Mouse (Mus musculus) neutrophil, adult 59 days (primary cell): ENCODE results near the gene 3830406C13Rik. TPM values are rescaled to one million over a fixed set of nuclear protein-coding genes. Genes with fewer than 3 reads are reported as not detected.

ENCODE experiments used
- total RNA-seq, 2 experiments: library from RNA; stranded (reverse); gene quantifications; 1 replicate in 1 of 2; 2 replicates in 1 of 2; pipeline ENCODE4 v1.2.4; 2023

Gene 3830406C13Rik
- 10 to 100 TPM in 1 of 2 experiments, 1 to 10 TPM in 1; 9.1 to 12.4 TPM for total RNA-seq

DNA sequence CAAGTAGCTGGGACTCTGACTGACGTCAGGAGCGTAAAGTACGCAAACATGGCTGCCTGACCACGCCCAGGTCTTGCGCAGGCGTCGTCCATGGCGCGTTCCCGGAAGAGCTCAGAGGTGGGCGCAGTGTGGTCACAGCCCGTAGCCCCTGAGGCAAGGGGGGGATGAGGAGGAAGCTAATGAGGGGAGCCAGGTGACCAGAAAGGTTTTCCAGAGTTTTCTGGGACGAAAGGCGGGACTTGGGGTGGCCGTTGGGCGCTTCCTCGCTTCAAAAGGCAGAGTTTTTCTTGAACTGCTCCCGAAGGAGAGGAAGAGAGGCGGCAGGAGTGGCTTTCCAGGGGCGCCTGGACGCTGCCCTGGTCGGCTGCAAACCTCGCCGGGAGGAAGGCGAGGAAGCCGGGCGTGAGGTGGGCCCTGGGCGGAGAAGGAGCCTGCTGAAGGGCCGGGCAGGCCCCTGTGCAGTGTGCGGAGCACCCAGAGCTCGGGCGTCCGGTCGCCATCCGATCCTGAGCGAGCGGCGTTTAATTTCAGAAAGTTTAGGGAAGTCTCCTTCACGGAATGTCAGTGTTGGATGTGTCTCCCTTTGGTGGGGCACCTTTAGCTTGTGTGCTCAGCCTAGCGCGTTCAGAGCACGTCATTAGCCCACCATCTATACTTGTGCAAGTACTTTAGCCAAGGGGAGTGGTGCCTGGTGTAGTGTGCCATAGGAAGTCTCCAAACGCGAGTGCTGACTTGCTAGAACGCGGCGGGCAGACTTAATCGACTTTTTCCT, at the start of gene 3830406C13Rik:
Gene 3830406C13Rik, plus strand, starts transcription at position 33 of the 772 bp plus-strand sequence.

DNA sequence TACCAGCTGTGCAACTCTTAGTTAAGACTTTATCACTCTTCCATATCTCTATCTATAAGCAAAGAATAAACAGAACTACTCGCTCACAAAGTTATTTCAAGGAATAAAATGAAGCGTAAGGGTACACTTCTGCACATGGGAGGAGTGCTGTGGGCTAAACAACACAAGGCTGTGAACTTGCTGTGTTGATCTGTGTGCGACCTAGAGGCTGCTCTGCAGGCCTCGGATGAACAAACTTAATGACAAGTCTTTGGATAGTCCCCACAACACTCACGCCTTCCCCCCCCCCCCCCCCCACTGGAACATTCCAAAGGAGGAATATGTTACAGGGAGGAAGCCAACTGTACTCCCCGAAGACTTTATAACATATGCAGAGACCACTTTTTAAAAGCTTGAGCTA, 332 bp upstream of the 3830406C13Rik start, which contains the start of gene Gm49355:
Gene Gm49355, plus strand, starts transcription at position 336 of the 400 bp plus-strand sequence.

DNA sequence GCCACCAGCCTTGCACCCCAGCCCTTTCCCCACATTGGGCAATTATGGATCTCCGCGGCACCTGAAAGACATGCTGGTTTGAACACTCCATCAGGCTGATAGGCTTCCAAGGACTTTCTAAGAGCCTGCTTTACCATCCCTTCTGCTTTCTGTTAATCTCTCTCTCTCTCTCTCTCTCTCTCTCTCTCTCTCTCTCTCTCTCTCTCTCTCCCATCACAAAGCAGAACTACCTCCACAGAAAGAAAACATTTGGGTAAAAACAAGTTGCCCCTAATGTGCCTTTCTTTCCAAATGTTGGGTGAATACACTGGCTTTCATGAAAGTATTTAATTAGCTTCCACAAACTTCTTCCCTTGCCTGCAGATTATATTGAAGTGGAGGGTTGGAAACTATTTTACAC, 64.1 kb downstream of the 3830406C13Rik start, which contains the start of gene Fezf2:
Gene Fezf2, minus strand, starts transcription at position 101 of the 400 bp plus-strand sequence.

Other genes with a start within 250 kb of the 3830406C13Rik start
- not detected for gene Gm49355, start 197 bp upstream of the 3830406C13Rik start, total RNA-seq
- gene Fezf2, start 64.0 kb downstream of the 3830406C13Rik start, total RNA-seq: not detected